9 mouse cellular contexts compared by ENCODE assay signal in genomic region chr5:26535556-26535955, GRCm38 (mm10).
DNase-seq lines count a peak whose midpoint lies in the region; ATAC-seq and TF ChIP-seq lines count a peak whose summit lies in the region.
"Had no signal": no experiment of that assay in that cellular context is flagged by ENCODE, and none has a peak within 500 bp of the region (broad histone marks: within the 10 kb centered on the region; RNA-seq: fewer than 3 reads in every experiment).

No protein-coding gene starts in this region.

- no peak for TF ChIP-seq CTCF in left cerebral cortex, adult 2 months (IDR thresholded peaks at IDR 0.05)

- no peaks in the 10 kb centered on the region for H3K4me1 ChIP-seq in neural tube, embryonic 15.5 days
- H3K4me1 ChIP-seq: megakaryocyte, embryonic 14.5 days had no signal

- H3K4me3 ChIP-seq in neural tube, embryonic 15.5 days (replicated peaks) = no peak overlapping the region
- no peak overlapping the region for H3K4me3 ChIP-seq in left cerebral cortex, adult 2 months
- H3K4me3 ChIP-seq: megakaryocyte, embryonic 14.5 days had no signal

- no peak overlapping the region for H3K27ac ChIP-seq in neural tube, embryonic 15.5 days (replicated peaks)
- no peak overlapping the region for H3K27ac ChIP-seq in left cerebral cortex, adult 2 months

- H3K27me3 ChIP-seq in neural tube, embryonic 15.5 days (replicated peaks) = no peaks in the 10 kb centered on the region
- H3K27me3 ChIP-seq: megakaryocyte, embryonic 14.5 days had no signal

- H3K9me3 ChIP-seq in neural tube, embryonic 15.5 days (replicated peaks) = no peaks in the 10 kb centered on the region

- no peak overlapping the region for H3K9ac ChIP-seq in neural tube, embryonic 15.5 days (replicated peaks)

- intact Hi-C loops in left cerebral cortex, adult 2 months (cut with DNase I) = no loop called here
- intact Hi-C loops in left cerebral cortex, postnatal 10 days (cut with DNase I) = no loop called here

- H3K4me2 ChIP-seq in neural tube, embryonic 15.5 days = no peak overlapping the region

- peak; percentile 30 for DNase-seq in gastrocnemius, postnatal 10 days
- no peak for DNase-seq in gastrocnemius, adult 18-20 months (ENCODE audit: low spot score)
- peak; percentile 59 for DNase-seq in neural tube, embryonic 10.5 days (ENCODE audit: extremely low spot score, low spot score)
- DNase-seq in kidney, adult 9 months = peak; percentile 11
- peak; percentile 78 for DNase-seq in testis, postnatal 10 days (ENCODE audit: low spot score)
- no peak for DNase-seq in left cerebral cortex, adult 2 months (ENCODE audit: extremely low spot score in 1 of 2, low spot score in 2 of 2)
- DNase-seq in left cerebral cortex, postnatal 10 days (ENCODE audit: extremely low spot score in 1 of 2, low spot score in 2 of 2) = no peak

- H3K36me3 ChIP-seq in neural tube, embryonic 15.5 days = no peaks in the 10 kb centered on the region

- WGBS in neural tube, embryonic 15.5 days = 35% methylated on average over 6 of the region's 6 CpGs

- no peak for ATAC-seq in neural tube, embryonic 15.5 days (ENCODE audit: low FRiP score)

Comparison
In these comparisons a context has a peak if more than half of its experiments do, and no peak if none do; other contexts are left out.
1. DNase-seq: peak in gastrocnemius, postnatal 10 days (single experiment), neural tube, embryonic 10.5 days (single experiment), kidney, adult 9 months (single experiment) and testis, postnatal 10 days (single experiment); none in gastrocnemius, adult 18-20 months (single experiment), left cerebral cortex, adult 2 months (0 of 2) and left cerebral cortex, postnatal 10 days (0 of 2).